Mouse (Mus musculus): Measurements from ENCODE around the gene Aak1.
"Not testable (repeated sequence)": the region's sequence is repeated elsewhere in the genome, so short reads cannot be mapped to it uniquely, and the experiment has no call there.

Aak1 gene

DNA sequence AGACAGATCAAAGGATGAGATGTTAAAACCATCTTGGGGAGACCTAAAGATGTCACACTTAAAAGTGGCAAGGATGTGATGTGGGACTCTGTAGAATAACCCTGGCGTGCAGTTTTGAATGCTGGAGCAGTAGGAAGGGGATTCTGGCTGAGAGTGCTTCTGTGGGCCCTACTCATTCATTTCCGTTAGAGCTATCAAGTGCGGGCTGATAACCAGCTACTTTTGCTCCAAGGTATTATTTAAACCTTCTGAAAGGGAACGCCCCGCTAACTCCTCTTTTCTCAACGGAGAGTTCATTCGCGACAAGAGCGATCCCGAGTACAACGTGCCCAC is 192.7 kb downstream of the Aak1 start:
- CTCF ChIA-PET = interaction anchor here (0.6 to 2.3 kb wide), 11 partner anchors 16 to 471 kb away, joined by 3 to 7 read pairs (median 4); no protein-coding TSS in a partner anchor
- POLR2A ChIA-PET = interaction anchor here (0.5 to 11.9 kb wide), 69 partner anchors 10 to 705 kb away, joined by 3 to 156 read pairs (median 4); partner anchors contain the start of genes Nfu1 (in 3 of the 4), Gmcl1 (in 2 of the 4), Aplf (in 1 of the 4) and C87436 (in 1 of the 4)

DNA sequence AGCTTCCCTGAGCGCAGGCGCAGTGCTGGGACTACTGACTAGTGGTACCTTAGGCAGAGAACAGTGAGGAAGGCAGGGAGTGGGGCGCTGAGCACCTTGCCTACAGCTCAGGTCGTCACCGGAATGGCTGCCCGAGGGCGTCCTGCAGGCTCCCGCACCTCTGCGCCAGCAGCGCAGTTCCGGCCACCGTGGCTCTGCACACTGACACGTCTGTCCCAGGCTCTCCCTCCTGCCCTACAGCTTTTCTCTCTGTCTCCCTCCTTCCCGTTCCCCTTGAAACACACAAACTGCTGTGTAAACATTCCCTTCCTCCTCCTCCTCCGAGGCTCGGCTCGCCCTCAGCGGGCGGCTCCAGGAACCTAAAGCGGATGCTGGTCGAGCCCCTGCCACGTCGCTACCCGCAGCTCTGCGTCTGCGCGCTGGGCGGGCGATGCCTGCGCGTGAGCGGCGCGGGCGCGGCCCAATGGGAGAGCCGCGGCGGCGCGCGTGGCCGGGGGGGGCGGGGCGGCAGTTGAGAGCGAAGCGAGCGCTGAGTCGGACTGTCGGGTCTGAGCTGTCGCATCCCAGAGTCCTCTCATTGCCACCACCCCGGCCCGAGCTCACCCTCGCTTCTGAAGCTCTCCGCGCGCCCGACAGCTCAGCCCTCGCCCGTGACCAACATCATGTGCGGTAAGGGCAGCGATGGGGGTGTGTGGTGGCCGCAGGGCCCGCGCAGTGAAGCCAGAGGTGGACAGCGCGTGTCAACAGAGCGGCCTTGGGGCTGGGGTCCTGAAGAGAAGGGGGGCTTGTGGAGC is 193.2 kb downstream of the Aak1 start, which contains the start of gene Gfpt1:
TSS of gene Gfpt1 (plus strand) at position 510 of the 794 bp plus-strand sequence.
- ChIA-PET POLR2A (interaction anchor here (0.6 to 11.9 kb wide), 89 partner anchors 9 to 705 kb away, joined by 3 to 156 read pairs (median 4); partner anchors contain the start of genes Nfu1 (in 3 of the 4), Gmcl1 (in 2 of the 4), Antxr1 (in 1 of the 4) and Aplf (in 1 of the 4)), CTCF (interaction anchor here (0.6 to 2.3 kb wide), 11 partner anchors 16 to 471 kb away, joined by 3 to 7 read pairs (median 3); no protein-coding TSS in a partner anchor)

- ChIA-PET CTCF (interaction anchor here in 3 of 4 experiments (0.8 to 2.3 kb wide), 6 partner anchors 17 to 95 kb away, joined by 3 to 7 read pairs (median 6); no protein-coding TSS in a partner anchor), POLR2A (interaction anchor here (0.5 to 11.9 kb wide), 53 partner anchors 9 to 1045 kb away, joined by 3 to 156 read pairs (median 4); partner anchors contain the start of genes Nfu1 (in 3 of the 4), Antxr1 (in 1 of the 4) and Gmcl1 (in 1 of the 4))
Measured at GRCm38 (mm10) chr6:87043131-87043516, 193.8 kb downstream of the Aak1 start.

- POLR2A ChIA-PET = interaction anchor here (0.6 to 11.9 kb wide), 5 partner anchors 9 to 508 kb away, joined by 3 to 156 read pairs (median 3); no protein-coding TSS in a partner anchor
- CTCF ChIA-PET = interaction anchor here in 1 of 4 experiments (0.6 to 1.4 kb wide), 2 partner anchors 30 to 42 kb away, joined by 3 to 6 read pairs; no protein-coding TSS in a partner anchor
Measured at GRCm38 (mm10) chr6:87044895-87045294, 195.6 kb downstream of the Aak1 start.

DNA sequence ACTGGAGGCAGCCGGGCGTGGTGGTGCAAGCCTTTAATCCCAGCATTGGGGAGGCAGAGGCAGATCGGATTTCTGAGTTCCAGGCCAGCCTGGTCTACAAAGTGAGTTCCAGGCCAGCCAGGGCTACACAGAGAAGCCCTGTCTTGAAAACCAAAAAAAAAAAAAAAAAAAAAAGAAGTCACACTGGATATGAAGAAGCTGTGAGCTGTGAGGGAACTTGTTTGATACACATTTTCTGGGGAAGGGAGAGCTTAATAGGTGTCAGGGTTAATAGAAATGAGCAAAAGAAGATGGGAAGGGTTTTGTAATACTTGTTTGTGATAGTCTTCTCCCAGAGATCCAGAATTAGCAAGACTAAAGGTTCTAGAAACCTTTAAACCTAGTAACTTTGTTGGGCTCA is 196.2 kb downstream of the Aak1 start:
- CTCF ChIA-PET = interaction anchor here in 1 of 4 experiments (0.6 to 1.4 kb wide), 2 partner anchors 29 to 43 kb away, joined by 3 to 6 read pairs; no protein-coding TSS in a partner anchor
- POLR2A ChIA-PET = interaction anchor here in 3 of 4 experiments (0.6 to 11.9 kb wide), 5 partner anchors 10 to 767 kb away, joined by 3 to 156 read pairs (median 3); partner anchors contain the start of gene Rab43 (in 1 of the 3)

- POLR2A ChIA-PET, CTCF ChIA-PET: not testable (repeated sequence)
Measured at GRCm38 (mm10) chr6:87048712-87049111, 199.4 kb downstream of the Aak1 start.

DNA sequence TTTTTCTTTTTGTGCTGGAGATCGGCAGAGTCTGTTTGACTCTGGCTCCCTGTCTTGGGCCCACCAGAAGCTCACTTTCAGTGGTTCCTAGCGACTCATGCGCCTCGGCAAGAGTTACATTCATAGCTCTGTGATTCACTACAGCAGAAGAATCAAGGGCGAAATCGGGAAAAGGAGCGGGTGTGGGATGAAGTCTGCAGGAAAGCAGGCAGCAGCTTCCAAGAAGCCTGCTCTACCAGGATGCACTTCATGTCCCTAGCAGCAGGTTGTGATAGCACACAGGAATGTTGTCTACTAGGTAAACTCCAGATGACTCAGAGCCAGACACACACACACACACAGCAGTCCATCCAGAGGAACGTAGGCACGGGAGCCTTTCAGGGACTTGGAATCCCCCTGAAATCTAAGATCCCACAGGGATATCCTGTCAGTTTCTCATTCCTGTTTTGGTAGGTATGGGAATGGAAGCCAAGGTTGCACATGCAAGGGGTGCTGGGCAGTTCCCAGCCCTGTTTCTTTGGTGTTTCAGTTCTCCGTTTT is 202.6 kb downstream of the Aak1 start:
- POLR2A ChIA-PET = interaction anchor here (0.6 to 6.2 kb wide), 10 partner anchors 9 to 1056 kb away, joined by 3 to 46 read pairs (median 4); partner anchors contain the start of gene Gfpt1 (in 4 of the 4)
- CTCF ChIA-PET = interaction anchor here in 1 of 4 experiments (0.6 kb wide), 1 partner anchor 37 kb away, joined by 3 read pairs; no protein-coding TSS in a partner anchor

Measured in embryonic stem cell, embryonic (primary cell).